Mouse (Mus musculus) retina, postnatal 1 day (tissue): Measurements from ENCODE around the gene Pir.

Experiments
- DNase-seq: peaks from one replicate; pipeline ENCODE4 v3.0.0-alpha.2; 2012

Pir gene

GRCm38 (mm10) chrX:164345359-164345938 lies 76.3 kb downstream of the Pir start:
- peak; percentile 4 for DNase-seq

GRCm38 (mm10) chrX:164348937-164349336 lies 79.8 kb downstream of the Pir start:
- DNase-seq, result no peak

- DNase-seq, result no peak
These were observed 96.1 kb downstream of the Pir start for GRCm38 (mm10) chrX:164365153-164365865.

- DNase-seq, result no peak
These were observed 101.4 kb downstream of the Pir start for GRCm38 (mm10) chrX:164370576-164370975.

GRCm38 (mm10) chrX:164373081-164373480 lies 103.9 kb downstream of the Pir start, which contains the start of gene Vegfd:
Gene Vegfd, plus strand, starts transcription at chrX:164373378.
- DNase-seq, result no peak

GRCm38 (mm10) chrX:164374586-164374985 lies 105.4 kb downstream of the Pir start:
- no peak for DNase-seq

- DNase-seq, result no peak
These were observed 110.5 kb downstream of the Pir start for GRCm38 (mm10) chrX:164379721-164380120.

GRCm38 (mm10) chrX:164381618-164382408 lies 112.6 kb downstream of the Pir start:
- DNase-seq, result peak; percentile 84

GRCm38 (mm10) chrX:164394091-164394490 lies 124.9 kb downstream of the Pir start:
- DNase-seq, result no peak

GRCm38 (mm10) chrX:164398456-164398855 lies 129.3 kb downstream of the Pir start:
- peak; percentile 47 for DNase-seq

GRCm38 (mm10) chrX:164405080-164405649 lies 136.0 kb downstream of the Pir start:
- DNase-seq, result no peak

GRCm38 (mm10) chrX:164406133-164407022 lies 137.2 kb downstream of the Pir start:
- no peak for DNase-seq

- DNase-seq, result no peak
These were observed 139.2 kb downstream of the Pir start for GRCm38 (mm10) chrX:164408301-164408927.

- DNase-seq, result no peak
These were observed 141.4 kb downstream of the Pir start for GRCm38 (mm10) chrX:164410562-164410961.

GRCm38 (mm10) chrX:164416803-164417202 lies 147.6 kb downstream of the Pir start:
- no peak for DNase-seq

- no peak for DNase-seq
These were observed 148.8 kb downstream of the Pir start for GRCm38 (mm10) chrX:164418008-164418407.

GRCm38 (mm10) chrX:164419471-164419939 lies 150.3 kb downstream of the Pir start, which contains the start of gene Piga:
Gene Piga, plus strand, starts transcription at chrX:164419787.
- peak; percentile 98 for DNase-seq

- DNase-seq, result no peak
These were observed 150.8 kb downstream of the Pir start for GRCm38 (mm10) chrX:164419955-164420354.

GRCm38 (mm10) chrX:164420518-164420917 lies 151.3 kb downstream of the Pir start:
- no peak for DNase-seq
